Mouse (Mus musculus) cerebellum, adult 2 months (tissue): Measurements from ENCODE around the gene Ctc1.

ENCODE experiments used
- CTCF ChIP-seq: fragments of 200-500 bp; IDR thresholded peaks from 2 replicates; pipeline ENCODE4 v1.5.1; 2011; ENCODE audit warnings: low read depth, mild to moderate bottlenecking, control low read depth, low read length, moderate library complexity, borderline replicate concordance; ENCODE audit not compliant: insufficient read depth
- POLR2A ChIP-seq: fragments of 200-500 bp; IDR thresholded peaks from 2 replicates; pipeline ENCODE4 v1.6.1; 2011; ENCODE audit warnings: low read length, control low read depth, borderline replicate concordance; ENCODE audit not compliant: insufficient read depth

DNA sequence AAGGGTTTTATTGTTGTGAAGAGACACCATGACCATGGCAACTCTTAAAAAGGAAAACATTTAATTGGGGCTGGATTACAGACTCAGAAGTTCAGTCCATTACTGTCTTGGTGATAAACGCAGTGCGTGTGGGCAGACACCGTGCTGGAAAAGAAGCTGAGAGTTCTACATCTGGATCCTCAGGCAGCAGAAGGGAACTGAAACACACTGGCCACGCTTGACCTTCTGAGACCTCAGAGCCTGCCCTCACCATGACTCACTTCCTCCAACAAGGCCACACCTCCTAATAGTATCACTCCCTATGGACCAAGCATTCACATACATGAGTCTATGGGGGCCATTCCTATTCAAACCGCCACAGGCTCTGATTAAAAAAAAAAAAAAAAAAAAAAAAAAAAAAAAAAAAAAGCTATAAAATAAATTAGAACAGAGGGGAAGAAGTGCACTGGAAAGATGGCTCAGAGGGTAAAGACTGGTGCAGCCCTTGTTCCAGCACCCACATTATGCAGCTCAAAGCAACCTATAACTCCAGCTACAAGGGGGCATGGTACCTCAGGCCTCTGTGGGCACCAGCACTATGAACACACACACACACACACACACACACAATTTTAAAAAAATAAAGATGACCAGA, 63.2 kb downstream of the Ctc1 start:
- TF ChIP-seq POLR2A, result no peak
- no peak for TF ChIP-seq CTCF
